Mouse (Mus musculus) inflammation-experienced regulatory T-cells, adult 6 months (primary cell): ENCODE measurements around the gene Ltb. TPM values are rescaled to one million over a fixed set of nuclear protein-coding genes. Genes with fewer than 3 reads are reported as not detected.

Experiments used
- ATAC-seq: one replicate; pipeline ENCODE4 v1.8.0; 2017
- polyA plus RNA-seq, 3 experiments: library from polyadenylated mRNA; unstranded; fragments of 100-300 nt; shearing (Covaris generic); gene quantifications; one replicate each; pipeline ENCODE4 v1.2.1; 2017

The Ltb gene
- polyA plus RNA-seq, 3 experiments from 2014 or later = 112 to 242 (median 186) TPM

- ATAC-seq = peak; percentile 33
These were observed 798 bp downstream of the Ltb start for GRCm38 (mm10) chr17:35194844-35195630.

GRCm38 (mm10) chr17:35195631-35196320 is 1.5 kb downstream of the Ltb start:
- ATAC-seq = peak; percentile 41

- ATAC-seq = no peak
These were observed 2.0 kb downstream of the Ltb start for GRCm38 (mm10) chr17:35196321-35196641.

- no peak for ATAC-seq
These were observed 2.9 kb downstream of the Ltb start for GRCm38 (mm10) chr17:35197126-35197525.

- ATAC-seq = no peak
These were observed 3.8 kb downstream of the Ltb start for GRCm38 (mm10) chr17:35198029-35198428.

- no peak for ATAC-seq
These were observed 4.7 kb downstream of the Ltb start for GRCm38 (mm10) chr17:35198946-35199345.

GRCm38 (mm10) chr17:35200398-35200797 is 6.2 kb downstream of the Ltb start:
- peak; percentile 78 for ATAC-seq

GRCm38 (mm10) chr17:35201128-35201527 is 6.9 kb downstream of the Ltb start:
- ATAC-seq = no peak

GRCm38 (mm10) chr17:35201787-35202186 is 7.5 kb downstream of the Ltb start, which contains the start of gene Tnf:
Tnf (minus strand) TSS chr17:35202007.
- ATAC-seq = peak; percentile 4

GRCm38 (mm10) chr17:35202442-35202841 is 8.2 kb downstream of the Ltb start:
- ATAC-seq = no peak

- ATAC-seq = peak; percentile 57
These were observed 10.5 kb downstream of the Ltb start, which contains the start of gene Lta for GRCm38 (mm10) chr17:35204494-35205379. Lta (minus strand) TSS chr17:35205351.

- no peak for ATAC-seq
These were observed 11.1 kb downstream of the Ltb start for GRCm38 (mm10) chr17:35205380-35205769.

- ATAC-seq = peak; percentile 91
These were observed 15.7 kb downstream of the Ltb start for GRCm38 (mm10) chr17:35209785-35210535.

- peak; percentile 13 for ATAC-seq
These were observed 16.4 kb downstream of the Ltb start for GRCm38 (mm10) chr17:35210593-35210992.

- ATAC-seq = no peak
These were observed 18.8 kb downstream of the Ltb start for GRCm38 (mm10) chr17:35213071-35213470.

GRCm38 (mm10) chr17:35218516-35219193 is 24.4 kb downstream of the Ltb start:
- peak; percentile 58 for ATAC-seq

GRCm38 (mm10) chr17:35219601-35220041 is 25.4 kb downstream of the Ltb start:
- ATAC-seq = peak; percentile 83

- ATAC-seq = peak; percentile 3
These were observed 26.1 kb downstream of the Ltb start, which contains the start of gene Gm16181 for GRCm38 (mm10) chr17:35220156-35220952. Gm16181 (plus strand) TSS chr17:35220834.

GRCm38 (mm10) chr17:35222299-35222698 is 28.1 kb downstream of the Ltb start:
- no peak for ATAC-seq

GRCm38 (mm10) chr17:35224641-35225040 is 30.4 kb downstream of the Ltb start:
- no peak for ATAC-seq

GRCm38 (mm10) chr17:35225456-35225855 is 31.2 kb downstream of the Ltb start:
- no peak for ATAC-seq
